In the genomic region with DNA sequence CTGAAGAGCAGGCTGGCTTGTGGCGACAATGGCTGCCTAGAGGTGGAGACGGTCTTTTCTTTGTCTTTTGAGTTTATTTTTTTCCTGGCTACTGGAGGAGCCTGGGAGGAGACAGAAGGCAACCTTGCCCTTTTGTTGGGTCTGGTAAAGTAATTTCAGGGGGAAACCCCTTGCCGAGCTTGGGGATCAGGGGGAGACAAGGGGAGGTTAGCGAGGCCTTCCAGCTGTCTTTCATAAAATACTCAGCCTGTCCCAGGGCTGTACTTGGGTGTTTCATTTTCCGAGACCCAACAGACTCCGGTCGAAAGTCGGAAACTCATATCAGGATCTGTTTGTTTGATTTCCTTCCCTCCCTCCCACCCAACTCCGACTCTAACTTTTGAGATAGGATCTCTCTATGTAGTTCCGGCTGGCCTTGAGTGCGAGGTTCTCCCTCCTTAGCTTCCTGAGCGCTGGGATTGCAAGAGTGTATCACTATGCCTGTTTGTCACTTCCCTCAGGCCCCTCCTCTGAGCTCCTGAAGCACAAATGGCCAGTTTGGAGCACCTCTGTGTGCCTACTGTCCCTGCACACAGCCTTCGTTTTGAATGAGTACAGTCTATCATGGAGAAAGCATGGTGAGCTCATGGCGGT, we compare ENCODE assay signal across 24 mouse cellular contexts. TPM values are rescaled to one million over a fixed set of nuclear protein-coding genes. Genes with fewer than 3 reads are reported as not detected.
A peak's percentile ranks its signal among the peaks of the same experiment; 100 is the strongest.
DNase-seq lines count a peak whose midpoint lies in the region; ATAC-seq and TF ChIP-seq lines count a peak whose summit lies in the region.
"Had no signal": no experiment of that assay in that cellular context is flagged by ENCODE, and none has a peak within 500 bp of the region (broad histone marks: within the 10 kb centered on the region; RNA-seq: fewer than 3 reads in every experiment).

No protein-coding gene starts in this region.

- H3K9ac ChIP-seq in forebrain, embryonic 11.5 days (ENCODE audit: low read length): no peak overlapping the region
- no peak overlapping the region for H3K9ac ChIP-seq in forebrain, embryonic 12.5 days
- H3K9ac ChIP-seq in heart, embryonic 13.5 days: no peak overlapping the region
- no peak overlapping the region for H3K9ac ChIP-seq in lung, postnatal 0 days (replicated peaks; ENCODE audit: low read depth)
- H3K9ac ChIP-seq: forebrain, embryonic 13.5 days; intestine, embryonic 15.5 days; neural tube, embryonic 15.5 days had no signal

- H3K27ac ChIP-seq in forebrain, embryonic 11.5 days (ENCODE audit: low read depth, low read length): no peak overlapping the region
- H3K27ac ChIP-seq in forebrain, embryonic 12.5 days: no peak overlapping the region
- H3K27ac ChIP-seq in heart, embryonic 13.5 days (replicated peaks): peak overlapping the region; percentile 54
- no peak overlapping the region for H3K27ac ChIP-seq in lung, postnatal 0 days (ENCODE audit: low read length)
- H3K27ac ChIP-seq in small intestine, adult 2 months (ENCODE audit: insufficient read depth, low read depth, low read length): peak overlapping the region; percentile 13; the same call in 1 of the 2 replicates
- H3K27ac ChIP-seq: forebrain, embryonic 13.5 days; intestine, embryonic 15.5 days; layer of hippocampus, adult 2 months; limb, embryonic 10.5 days; neural tube, embryonic 15.5 days had no signal

- H3K27me3 ChIP-seq in forebrain, embryonic 11.5 days (ENCODE audit: control insufficient read depth, insufficient read depth, low read length): no peaks in the 10 kb centered on the region
- no peaks in the 10 kb centered on the region for H3K27me3 ChIP-seq in forebrain, embryonic 12.5 days
- no peaks in the 10 kb centered on the region; the same call in 1 of the 2 replicates for H3K27me3 ChIP-seq in heart, embryonic 13.5 days (replicated peaks)
- H3K27me3 ChIP-seq in lung, postnatal 0 days (replicated peaks; ENCODE audit: insufficient read depth, low read length): no peaks in the 10 kb centered on the region
- no peaks in the 10 kb centered on the region for H3K27me3 ChIP-seq in small intestine, adult 2 months (ENCODE audit: control insufficient read depth, insufficient read depth, low read length)
- H3K27me3 ChIP-seq: forebrain, embryonic 13.5 days; intestine, embryonic 15.5 days; neural tube, embryonic 15.5 days; Patski had no signal

- no peak overlapping the region for H3K4me3 ChIP-seq in forebrain, embryonic 11.5 days (ENCODE audit: low read depth, low read length)
- H3K4me3 ChIP-seq in forebrain, embryonic 12.5 days (replicated peaks): no peak overlapping the region
- no peak overlapping the region for H3K4me3 ChIP-seq in heart, embryonic 13.5 days
- H3K4me3 ChIP-seq in lung, postnatal 0 days (ENCODE audit: low read depth, low read length): no peak overlapping the region
- H3K4me3 ChIP-seq in small intestine, adult 2 months (ENCODE audit: low read depth, low read length): no peak overlapping the region
- H3K4me3 ChIP-seq: forebrain, embryonic 13.5 days; intestine, embryonic 15.5 days; layer of hippocampus, adult 2 months; limb, embryonic 10.5 days; neural tube, embryonic 15.5 days had no signal

- no peak for TF ChIP-seq EP300 in lung, postnatal 0 days (IDR thresholded peaks at IDR 0.05)

- no peak for TF ChIP-seq CTCF in lung, postnatal 0 days (IDR thresholded peaks at IDR 0.05)
- TF ChIP-seq CTCF in small intestine, adult 2 months (IDR thresholded peaks at IDR 0.05; ENCODE audit: extremely low read depth, insufficient read length, insufficient replicate concordance, low read depth, low read length): no peak

- TF ChIP-seq POLR2A in small intestine, adult 2 months (IDR thresholded peaks at IDR 0.05; ENCODE audit: low read depth, low read length): no peak

- WGBS in forebrain, embryonic 11.5 days: 78% methylated on average over 14 of the region's 14 CpGs
- WGBS in forebrain, embryonic 12.5 days: 84% methylated on average over 14 of the region's 14 CpGs
- WGBS in heart, embryonic 13.5 days: 67% methylated on average over 14 of the region's 14 CpGs
- 62% methylated on average over 14 of the region's 14 CpGs for WGBS in lung, postnatal 0 days
- WGBS in small intestine, adult 2 months: 62% methylated on average over 14 of the region's 14 CpGs

- DNase-seq in forebrain, embryonic 11.5 days (ENCODE audit: low spot score): peak; percentile 41
- no peak for DNase-seq in heart, adult 8-10 months (ENCODE audit: low spot score)
- DNase-seq in lung, postnatal 0 days (ENCODE audit: low spot score): peak; percentile 46
- no peak for DNase-seq in lung, postnatal 4 days
- DNase-seq in thymus, postnatal 14 days: no peak
- DNase-seq: adrenal gland, adult 8-10 months; cerebellum, adult 18-20 months; cerebellum, postnatal 14 days; kidney, adult 8-10 months; kidney, postnatal 14 days; liver; thymus, postnatal 36 days had no signal

- H3K4me1 ChIP-seq in forebrain, embryonic 11.5 days (replicated peaks; ENCODE audit: control insufficient read depth, insufficient read depth, low read length): peaks cover 8% of the 10 kb centered on the region; the same call in 1 of the 2 replicates
- H3K4me1 ChIP-seq in forebrain, embryonic 12.5 days: peaks cover 21% of the 10 kb centered on the region
- peaks cover 15% of the 10 kb centered on the region for H3K4me1 ChIP-seq in heart, embryonic 13.5 days
- peaks cover 4% of the 10 kb centered on the region; the same call in 1 of the 2 replicates for H3K4me1 ChIP-seq in lung, postnatal 0 days (ENCODE audit: insufficient read depth, low read depth, low read length)
- H3K4me1 ChIP-seq in small intestine, adult 2 months (ENCODE audit: control insufficient read depth, insufficient read depth, insufficient read length, low read length): peaks cover 24% of the 10 kb centered on the region; the same call in 1 of the 2 replicates

- no peak overlapping the region for H3K4me2 ChIP-seq in forebrain, embryonic 11.5 days (ENCODE audit: low read depth, low read length, severe bottlenecking)
- H3K4me2 ChIP-seq in forebrain, embryonic 12.5 days: no peak overlapping the region
- no peak overlapping the region for H3K4me2 ChIP-seq in heart, embryonic 13.5 days
- no peak overlapping the region for H3K4me2 ChIP-seq in lung, postnatal 0 days (replicated peaks; ENCODE audit: low read depth, low read length)
- H3K4me2 ChIP-seq: forebrain, embryonic 13.5 days; intestine, embryonic 15.5 days; midbrain, embryonic 11.5 days; neural tube, embryonic 15.5 days had no signal

- ATAC-seq in forebrain, embryonic 11.5 days (replicated peaks; ENCODE audit: low FRiP score): no peak
- ATAC-seq in forebrain, embryonic 12.5 days (ENCODE audit: low FRiP score): no peak
- no peak for ATAC-seq in heart, embryonic 13.5 days (ENCODE audit: extremely low read depth, insufficient number of reproducible peaks, low FRiP score, low TSS enrichment)
- peak; percentile 21 for ATAC-seq in lung, postnatal 0 days
- ATAC-seq: forebrain, embryonic 13.5 days; hindbrain, embryonic 16.5 days; intestine, embryonic 15.5 days; Patski had no signal

- no peaks in the 10 kb centered on the region for H3K9me3 ChIP-seq in forebrain, embryonic 11.5 days (ENCODE audit: control insufficient read depth, low read length)
- no peaks in the 10 kb centered on the region for H3K9me3 ChIP-seq in forebrain, embryonic 12.5 days
- H3K9me3 ChIP-seq in heart, embryonic 13.5 days: no peaks in the 10 kb centered on the region
- H3K9me3 ChIP-seq in lung, postnatal 0 days (ENCODE audit: low read length): no peaks in the 10 kb centered on the region
- H3K9me3 ChIP-seq: forebrain, embryonic 13.5 days; G1E; intestine, embryonic 15.5 days; limb, embryonic 10.5 days; neural tube, embryonic 15.5 days had no signal

- H3K36me3 ChIP-seq in forebrain, embryonic 11.5 days (ENCODE audit: control insufficient read depth, insufficient read depth, low read length): no peaks in the 10 kb centered on the region
- no peaks in the 10 kb centered on the region for H3K36me3 ChIP-seq in forebrain, embryonic 12.5 days (replicated peaks)
- H3K36me3 ChIP-seq in heart, embryonic 13.5 days: no peaks in the 10 kb centered on the region
- no peaks in the 10 kb centered on the region for H3K36me3 ChIP-seq in lung, postnatal 0 days (ENCODE audit: insufficient read depth, low read length)
- H3K36me3 ChIP-seq in small intestine, adult 2 months (ENCODE audit: control insufficient read depth, insufficient read depth, low read length): no peaks in the 10 kb centered on the region
- H3K36me3 ChIP-seq: G1E; intestine, embryonic 15.5 days; limb, embryonic 10.5 days; neural tube, embryonic 15.5 days had no signal

RNA-seq across cellular contexts. Expression of gene Enc1, which starts 56.6 kb away (rescaled TPM):
- polyA plus RNA-seq in forebrain, embryonic 11.5 days (2014; fragmentation: Nextera tagmentation; extraction: Ambion mirVana): 17.9 and 20.8 TPM in 2 replicates
- 23.9 and 26.9 TPM in 2 replicates for polyA plus RNA-seq in forebrain, embryonic 12.5 days (2016; fragmentation: Nextera tagmentation; extraction: Ambion mirVana)
- polyA plus RNA-seq in heart, embryonic 13.5 days (2015; fragmentation: Nextera tagmentation; extraction: Ambion mirVana): 4.0 TPM in 2 replicates
- 1 to 10 TPM; 3.6 to 7.0 (median 4.7) TPM for total RNA-seq in heart, adult 8-10 months (2022)
- polyA plus RNA-seq in lung, postnatal 0 days (2015; fragmentation: Nextera tagmentation; extraction: Ambion mirVana): 2.6 and 4.0 TPM in 2 replicates
- 3.4 and 4.6 TPM in 2 replicates for polyA plus RNA-seq in small intestine, adult 2 months (2012; rRNA removed)

Comparison
In these comparisons a context has a peak if more than half of its experiments do, and no peak if none do; other contexts are left out.
1. DNase-seq: peak in forebrain, embryonic 11.5 days (single experiment) and lung, postnatal 0 days (single experiment); none in heart, adult 8-10 months (single experiment), lung, postnatal 4 days (0 of 2) and thymus, postnatal 14 days (single experiment).
2. H3K27ac ChIP-seq: peak in heart, embryonic 13.5 days (single experiment) and small intestine, adult 2 months (single experiment); none in forebrain, embryonic 11.5 days (single experiment), forebrain, embryonic 12.5 days (single experiment) and lung, postnatal 0 days (single experiment).